Mouse (Mus musculus): ENCODE measurements around the gene Trpc4ap. TPM values are rescaled to one million over a fixed set of nuclear protein-coding genes. Genes with fewer than 3 reads are reported as not detected.

The Trpc4ap gene
- total RNA-seq, 2 experiments from 2014 or later, result 81.3 to 82.5 TPM

Small RNAs within 50 kb of the gene (microRNA-seq; reads per million reads assigned to microRNA genes)
- gene Mir499, result 3.6 to 4,901 reads per million in 2 experiments

Other genes with a start within 250 kb of the Trpc4ap start
- 10 to 100 TPM; 33.4 to 34.7 TPM for gene Ncoa6, start 218.5 kb downstream of the Trpc4ap start, total RNA-seq (2021)
- 10 to 100 TPM; 34.1 to 34.2 TPM for gene Acss2, start 174.4 kb downstream of the Trpc4ap start, total RNA-seq (2021)
- under 1 TPM; 0.74 to 0.78 TPM for gene Ggt7, start 174.1 kb downstream of the Trpc4ap start, total RNA-seq (2021)
- 10 to 100 TPM; 14.5 to 15.9 TPM for gene Gss, start 99.6 kb downstream of the Trpc4ap start, total RNA-seq (2021)
- gene Myh7b, start 81.2 kb downstream of the Trpc4ap start, total RNA-seq (2021), result 10 to 100 TPM; 31.7 to 37.8 TPM
- gene Edem2, start 37.1 kb upstream of the Trpc4ap start, total RNA-seq (2021), result 1 to 10 TPM; 7.8 to 9.5 TPM
- gene Gm17581, start 43.5 kb upstream of the Trpc4ap start, total RNA-seq (2021), result not detected
- 1 to 10 TPM; 4.8 to 6.1 TPM for gene Procr, start 58.7 kb upstream of the Trpc4ap start, total RNA-seq (2021)
- under 1 TPM in 1 of 2 experiments, not detected in 1; 0.07 TPM for gene Mmp24, start 83.0 kb upstream of the Trpc4ap start, total RNA-seq (2021)
- 10 to 100 TPM; 19.1 to 19.3 TPM for gene BC029722, start 127.0 kb upstream of the Trpc4ap start, total RNA-seq (2021)
- 10 to 100 TPM; 54.3 to 69.8 TPM for gene Eif6, start 134.5 kb upstream of the Trpc4ap start, total RNA-seq (2021)
- gene Fam83c, start 142.5 kb upstream of the Trpc4ap start, total RNA-seq (2021), result not detected
- gene Uqcc1, start 237.9 kb upstream of the Trpc4ap start, total RNA-seq (2021), result 100 to 1,000 TPM; 186 to 221 TPM
- gene Gm15557, start 248.3 kb upstream of the Trpc4ap start, total RNA-seq (2021), result not detected